Mouse (Mus musculus) liver, embryonic 15.5 days (tissue): Measurements from ENCODE around the gene Smpd4. TPM values are rescaled to one million over a fixed set of nuclear protein-coding genes. Genes with fewer than 3 reads are reported as not detected.

Source experiments
- ATAC-seq: fragments of 200-750 bp; cut with Nextera tagmentation; 2 replicates; pipeline ENCODE4 v1.8.0; 2017; ENCODE audit warnings: moderate number of reproducible peaks, mild to moderate bottlenecking, moderate library complexity; ENCODE audit not compliant: insufficient read depth
- H3K27ac ChIP-seq: fragments of 300-500 bp; sonication (generic); replicated peaks from 2 replicates; pipeline ENCODE4 v1.5.1; 2015; ENCODE audit warnings: mild to moderate bottlenecking, inconsistent platforms
- H3K27me3 ChIP-seq: fragments of 300-500 bp; sonication (generic); 2 replicates; pipeline ENCODE4 v1.6.1; 2015; ENCODE audit warnings: mild to moderate bottlenecking, inconsistent platforms
- H3K36me3 ChIP-seq: fragments of 300-500 bp; sonication (generic); replicated peaks from 2 replicates; pipeline ENCODE4 v1.6.1; 2015; ENCODE audit warnings: moderate library complexity, mild to moderate bottlenecking, inconsistent platforms
- H3K4me1 ChIP-seq: fragments of 300-500 bp; sonication (generic); replicated peaks from 2 replicates; pipeline ENCODE4 v1.6.1; 2015; ENCODE audit warnings: inconsistent platforms
- H3K4me2 ChIP-seq: fragments of 300-500 bp; sonication (generic); 2 replicates; pipeline ENCODE4 v1.6.1; 2015; ENCODE audit warnings: moderate library complexity, mild to moderate bottlenecking, inconsistent platforms
- H3K4me3 ChIP-seq: fragments of 300-500 bp; sonication (generic); replicated peaks from 2 replicates; pipeline ENCODE4 v1.5.1; 2015; ENCODE audit warnings: mild to moderate bottlenecking, inconsistent platforms
- H3K9ac ChIP-seq: fragments of 300-500 bp; sonication (generic); 2 replicates; pipeline ENCODE4 v1.6.1; 2015; ENCODE audit warnings: moderate library complexity, mild to moderate bottlenecking, inconsistent platforms
- H3K9me3 ChIP-seq: fragments of 300-500 bp; sonication (generic); replicated peaks from 2 replicates; pipeline ENCODE4 v1.6.1; 2016; ENCODE audit warnings: inconsistent platforms
- WGBS: fragments of 180-500 bp; shearing (Covaris S2); methylation state at CpG from one replicate; pipeline ENCODE4 v1.1.7; 2015; ENCODE audit warnings: mixed read lengths; ENCODE audit not compliant: insufficient replicate concordance; 5-methylcytosine and 5-hydroxymethylcytosine counted together
- polyA plus RNA-seq: library from polyadenylated mRNA; unstranded; fragments of >200 nt; fragmentation: Nextera tagmentation; extraction: Ambion mirVana; gene quantifications from 2 replicates; pipeline ENCODE4 v1.2.1, GENCODE M21; 2015

Gene Smpd4
- polyA plus RNA-seq, 1 experiment from 2014 or later = 14.3 TPM

- Histone ChIP-seq H3K27me3 (no peaks in the 10 kb centered on the region), H3K4me1 (peaks cover 21% of the 10 kb centered on the region), H3K4me3 (no peak overlapping the region), H3K9ac (no peak overlapping the region), H3K4me2 (no peak overlapping the region), H3K27ac (no peak overlapping the region), H3K36me3 (peaks cover 55% of the 10 kb centered on the region), H3K9me3 (no peaks in the 10 kb centered on the region)
- no peak for ATAC-seq
- WGBS = 77% methylated on average over 1 of the region's 1 CpGs
Measured at GRCm38 (mm10) chr16:17650711-17651110, 31.6 kb downstream of the Smpd4 start.

- WGBS = 84% methylated on average over 4 of the region's 4 CpGs
- Histone ChIP-seq H3K4me2 (no peak overlapping the region), H3K9me3 (no peaks in the 10 kb centered on the region), H3K4me3 (no peak overlapping the region), H3K27me3 (no peaks in the 10 kb centered on the region), H3K4me1 (peaks cover 8% of the 10 kb centered on the region), H3K36me3 (peaks cover 60% of the 10 kb centered on the region), H3K9ac (no peak overlapping the region), H3K27ac (no peak overlapping the region)
- ATAC-seq = no peak
Measured at GRCm38 (mm10) chr16:17652607-17653006, 33.5 kb downstream of the Smpd4 start.

GRCm38 (mm10) chr16:17653601-17654000 is 34.4 kb downstream of the Smpd4 start:
- H3K9me3 ChIP-seq = no peaks in the 10 kb centered on the region
- no peak overlapping the region for H3K9ac ChIP-seq
- H3K4me3 ChIP-seq = no peak overlapping the region
- 87% methylated on average over 5 of the region's 5 CpGs for WGBS
- peaks cover 68% of the 10 kb centered on the region for H3K36me3 ChIP-seq
- no peak overlapping the region for H3K4me2 ChIP-seq
- H3K4me1 ChIP-seq = 0 out of 2 replicates have a peak, but pooled peaks cover 4% of the 10 kb centered on the region
- no peaks in the 10 kb centered on the region for H3K27me3 ChIP-seq
- H3K27ac ChIP-seq = no peak overlapping the region
- ATAC-seq = no peak

GRCm38 (mm10) chr16:17654188-17654795 is 35.1 kb downstream of the Smpd4 start:
- Histone ChIP-seq H3K4me3 (no peak overlapping the region), H3K9me3 (no peaks in the 10 kb centered on the region), H3K9ac (no peak overlapping the region), H3K27ac (no peak overlapping the region), H3K4me2 (no peak overlapping the region), H3K27me3 (no peaks in the 10 kb centered on the region), H3K4me1 (0 out of 2 replicates have a peak, but pooled peaks cover 4% of the 10 kb centered on the region), H3K36me3 (peaks cover 70% of the 10 kb centered on the region)
- 77% methylated on average over 4 of the region's 4 CpGs for WGBS
- no peak for ATAC-seq

- Histone ChIP-seq H3K9ac (no peak overlapping the region), H3K9me3 (no peaks in the 10 kb centered on the region), H3K27me3 (no peaks in the 10 kb centered on the region), H3K4me2 (no peak overlapping the region), H3K27ac (no peak overlapping the region), H3K4me3 (no peak overlapping the region), H3K4me1 (0 out of 2 replicates have a peak, but pooled peaks cover 4% of the 10 kb centered on the region), H3K36me3 (peaks cover 72% of the 10 kb centered on the region)
- WGBS = 56% methylated on average over 5 of the region's 5 CpGs
- no peak for ATAC-seq
Measured at GRCm38 (mm10) chr16:17656212-17656871, 37.2 kb downstream of the Smpd4 start.

- Histone ChIP-seq H3K9ac (no peak overlapping the region), H3K9me3 (no peaks in the 10 kb centered on the region), H3K4me3 (no peak overlapping the region), H3K27ac (no peak overlapping the region), H3K36me3 (peaks cover 78% of the 10 kb centered on the region), H3K27me3 (no peaks in the 10 kb centered on the region), H3K4me1 (peaks cover 3% of the 10 kb centered on the region; the same call in 1 of the 2 replicates), H3K4me2 (no peak overlapping the region)
- no peak for ATAC-seq
Measured at GRCm38 (mm10) chr16:17665568-17665967, 46.4 kb downstream of the Smpd4 start.

- H3K27me3 ChIP-seq = no peaks in the 10 kb centered on the region
- no peaks in the 10 kb centered on the region for H3K9me3 ChIP-seq
- peaks cover 83% of the 10 kb centered on the region for H3K36me3 ChIP-seq
- no peak overlapping the region for H3K9ac ChIP-seq
- ATAC-seq = no peak
- no peak overlapping the region for H3K4me2 ChIP-seq
- H3K4me1 ChIP-seq = peaks cover 3% of the 10 kb centered on the region; the same call in 1 of the 2 replicates
- H3K27ac ChIP-seq = no peak overlapping the region
- no peak overlapping the region for H3K4me3 ChIP-seq
Measured at GRCm38 (mm10) chr16:17669886-17670285, 50.7 kb downstream of the Smpd4 start.

Other genes with a start within 250 kb of the Smpd4 start
- 8.8 and 9.2 TPM in 2 replicates for gene Snap29, start 213.4 kb upstream of the Smpd4 start, polyA plus RNA-seq
- gene Pi4ka, start 213.0 kb upstream of the Smpd4 start, polyA plus RNA-seq = 12.0 and 13.4 TPM in 2 replicates
- 28.2 and 29.3 TPM in 2 replicates for gene Crkl, start 167.4 kb upstream of the Smpd4 start, polyA plus RNA-seq
- 2.3 and 3.4 TPM in 2 replicates for gene Aifm3, start 129.7 kb upstream of the Smpd4 start, polyA plus RNA-seq
- 20.7 and 21.0 TPM in 2 replicates for gene Lztr1, start 110.7 kb upstream of the Smpd4 start, polyA plus RNA-seq
- 21.4 and 23.7 TPM in 2 replicates for gene Thap7, start 88.2 kb upstream of the Smpd4 start, polyA plus RNA-seq
- gene Lrrc74b, start 58.1 kb upstream of the Smpd4 start, polyA plus RNA-seq = not detected in 2 replicates
- gene P2rx6, start 57.5 kb upstream of the Smpd4 start, polyA plus RNA-seq = 0.09 and 0.14 TPM in 2 replicates
- gene Slc7a4, start 36.1 kb upstream of the Smpd4 start, polyA plus RNA-seq = 1.9 and 2.4 TPM in 2 replicates
- 2.0 and 2.5 TPM in 2 replicates for gene Ccdc74a, start 27.1 kb downstream of the Smpd4 start, polyA plus RNA-seq
- 15.9 and 17.1 TPM in 2 replicates for gene Med15, start 113.5 kb downstream of the Smpd4 start, polyA plus RNA-seq
- gene Klhl22, start 140.3 kb downstream of the Smpd4 start, polyA plus RNA-seq = 13.0 and 14.3 TPM in 2 replicates
- 1.0 and 1.8 TPM in 2 replicates for gene Scarf2, start 177.9 kb downstream of the Smpd4 start, polyA plus RNA-seq
- not detected in 2 replicates for gene B830017H08Rik, start 213.8 kb downstream of the Smpd4 start, polyA plus RNA-seq
- 0.55 and 0.89 TPM in 2 replicates for gene Car15, start 219.0 kb downstream of the Smpd4 start, polyA plus RNA-seq